Mouse (Mus musculus) olfactory bulb, adult 2 months (tissue): ENCODE measurements around the gene Traf3ip2.

Experiments used
- CTCF ChIP-seq: fragments of 200-500 bp; IDR thresholded peaks from 2 replicates; pipeline ENCODE4 v1.5.1; 2012; ENCODE audit warnings: low read depth, mild to moderate bottlenecking, low read length, moderate library complexity; ENCODE audit not compliant: insufficient read depth
- POLR2A ChIP-seq: fragments of 200-500 bp; IDR thresholded peaks from 2 replicates; pipeline ENCODE4 v1.6.1; 2012; ENCODE audit warnings: mild to moderate bottlenecking, low read depth, low read length, moderate library complexity; ENCODE audit not compliant: insufficient read depth

- no peak for TF ChIP-seq POLR2A
- TF ChIP-seq CTCF, result no peak
These were observed 52.4 kb downstream of the Traf3ip2 start for GRCm38 (mm10) chr10:39665071-39665502.
